Mouse (Mus musculus): ENCODE data around the gene Gsdma2. TPM values are rescaled to one million over a fixed set of nuclear protein-coding genes. Genes with fewer than 3 reads are reported as not detected.
A peak's percentile ranks its signal among the peaks of the same experiment; 100 is the strongest.

The Gsdma2 gene
- total RNA-seq, 2 experiments from 2014 or later: 0.31 TPM; not detected in 1

GRCm38 (mm10) chr11:98696454-98697216 lies 50.1 kb downstream of the Gsdma2 start:
- DNase-seq (ENCODE audit: low spot score): no peak
- intact Hi-C loops (cut with DNase I): no loop called here

DNA sequence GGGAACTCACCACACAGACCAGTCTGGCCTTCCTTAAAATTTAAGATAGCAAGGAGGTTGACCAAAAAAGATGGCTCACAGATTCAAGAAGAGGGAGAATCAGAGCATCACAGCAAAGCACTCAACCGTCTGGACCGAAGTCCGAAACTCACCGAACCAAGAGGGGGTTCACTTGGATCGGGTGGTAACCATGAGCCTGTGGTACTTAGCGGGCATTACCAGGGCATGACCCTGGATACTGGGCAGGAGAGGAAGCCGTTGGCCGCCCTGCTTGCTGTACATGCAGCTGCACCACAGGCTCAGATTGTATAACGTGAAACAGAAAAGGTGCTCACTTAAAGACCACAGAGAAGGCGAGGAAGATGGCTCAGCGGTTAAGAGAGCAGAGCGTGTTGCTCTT lies 50.7 kb downstream of the Gsdma2 start:
- DNase-seq (ENCODE audit: low spot score): no peak
- intact Hi-C loops (cut with DNase I): no loop called here

DNA sequence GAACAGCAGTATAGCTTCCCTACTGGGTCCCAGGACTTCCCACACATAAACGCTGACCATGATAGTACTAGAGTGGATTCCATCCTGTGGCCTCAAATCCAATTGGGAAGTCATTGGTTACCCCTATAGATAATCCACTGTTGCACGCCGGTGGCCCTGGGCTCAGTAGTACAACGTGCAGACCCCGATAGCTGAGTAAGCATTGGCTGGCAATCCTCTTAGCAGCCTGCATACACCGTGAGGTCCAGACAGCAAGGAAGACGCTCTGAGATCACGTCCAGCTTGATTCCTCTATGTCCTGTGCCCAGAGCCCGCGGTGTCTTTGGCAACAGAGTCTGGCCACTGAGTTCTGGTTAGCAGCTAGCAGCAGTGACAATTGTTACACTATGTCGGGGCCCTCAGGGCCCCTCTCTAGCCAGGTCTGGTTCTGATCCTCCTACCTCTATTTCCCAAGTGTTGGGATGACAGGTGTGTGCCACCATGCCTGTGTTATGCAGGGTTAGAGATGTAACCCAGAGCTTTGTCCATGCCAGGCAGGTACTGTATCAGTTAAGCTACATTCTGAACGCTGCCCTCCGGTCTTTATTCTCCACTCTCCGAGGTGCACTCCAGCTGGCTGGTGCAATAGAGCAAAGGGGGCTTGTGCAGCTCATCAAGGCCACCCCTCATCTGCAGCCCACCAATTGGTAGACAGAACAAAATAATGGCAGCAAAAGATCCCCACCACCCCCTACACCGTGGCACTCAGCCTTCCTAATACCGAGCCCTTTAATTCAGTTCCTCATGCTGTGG lies 52.5 kb downstream of the Gsdma2 start:
- intact Hi-C loops (cut with DNase I): loop anchor here (2.0 kb wide), 1 partner anchor 130 kb away; no protein-coding TSS in a partner anchor
- no peak for DNase-seq (ENCODE audit: low spot score)

- peak; percentile 54 for DNase-seq (ENCODE audit: low spot score)
- intact Hi-C loops (cut with DNase I): loop anchor here (2.0 to 5.0 kb wide), 2 partner anchors 129 to 207 kb away; partner anchors contain the start of gene Cdc6
These were observed 53.4 kb downstream of the Gsdma2 start for GRCm38 (mm10) chr11:98699911-98700310.

DNA sequence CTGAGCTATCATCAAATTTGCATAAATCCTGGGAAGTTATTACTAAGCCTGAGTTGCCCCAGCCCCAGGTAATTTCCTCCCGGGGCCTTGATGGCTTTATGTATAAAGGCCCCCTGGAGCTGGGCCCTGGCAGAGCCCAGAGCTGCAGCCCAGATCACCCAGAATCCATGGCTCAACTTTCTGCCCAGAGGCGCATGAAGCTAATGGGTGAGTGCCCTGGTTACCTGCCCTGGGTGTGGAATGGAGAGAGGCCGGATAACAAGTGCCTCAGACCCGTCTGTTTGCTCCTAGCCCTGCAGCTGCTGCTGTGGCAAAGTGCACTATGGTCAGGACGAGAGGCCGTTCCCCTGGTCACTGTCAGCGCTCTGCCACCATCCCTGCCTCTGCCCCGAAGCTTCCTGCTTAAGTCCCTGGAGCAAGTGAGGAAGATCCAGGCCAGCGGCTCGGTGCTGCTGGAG lies 54.7 kb downstream of the Gsdma2 start, which contains the start of gene Csf3:
Gene Csf3, plus strand, starts transcription at position 51 of the 458 bp plus-strand sequence.
- no peak for DNase-seq (ENCODE audit: low spot score)
- intact Hi-C loops (cut with DNase I): loop anchor here (5.0 kb wide), 1 partner anchor 206 kb away; the partner anchor contains the start of gene Cdc6

GRCm38 (mm10) chr11:98702323-98702722 lies 55.8 kb downstream of the Gsdma2 start:
- intact Hi-C loops (cut with DNase I): loop anchor here (5.0 kb wide), 1 partner anchor 205 kb away; the partner anchor contains the start of gene Cdc6

GRCm38 (mm10) chr11:98705021-98705420 lies 58.5 kb downstream of the Gsdma2 start:
- intact Hi-C loops (cut with DNase I): no loop called here
- DNase-seq (ENCODE audit: low spot score): no peak

More at GRCm38 (mm10) chr11:98702323-98702722, 55.8 kb downstream of the Gsdma2 start:
- DNase-seq (ENCODE audit: low spot score): no peak

Other genes with a start within 250 kb of the Gsdma2 start
- gene Pgap3, start 246.3 kb upstream of the Gsdma2 start, total RNA-seq (2021): 1 to 10 TPM; 8.4 to 9.3 TPM
- 1 to 10 TPM; 7.7 to 9.2 TPM for gene Erbb2, start 234.3 kb upstream of the Gsdma2 start, total RNA-seq (2021)
- 10 to 100 TPM; 49.0 to 54.6 TPM for gene Mien1, start 207.8 kb upstream of the Gsdma2 start, total RNA-seq (2021)
- not detected for gene Grb7, start 200.4 kb upstream of the Gsdma2 start, total RNA-seq (2021)
- under 1 TPM; 0.44 to 0.61 TPM for gene Ikzf3, start 100.7 kb upstream of the Gsdma2 start, total RNA-seq (2021)
- not detected for gene Zpbp2, start 95.7 kb upstream of the Gsdma2 start, total RNA-seq (2021)
- 10 to 100 TPM; 35.6 to 37.8 TPM for gene Ormdl3, start 59.4 kb upstream of the Gsdma2 start, total RNA-seq (2021)
- not detected for gene Lrrc3c, start 48.5 kb upstream of the Gsdma2 start, total RNA-seq (2021)
- gene Gm12355, start 21.1 kb upstream of the Gsdma2 start, total RNA-seq (2021): 1 to 10 TPM; 7.2 to 7.7 TPM
- gene Gsdma3, start 20.4 kb upstream of the Gsdma2 start, total RNA-seq (2021): 1 to 10 TPM; 2.7 to 3.3 TPM
- gene Gsdma, start 17.6 kb downstream of the Gsdma2 start, total RNA-seq (2021): not detected
- 100 to 1,000 TPM in 1 of 2 experiments, 10 to 100 TPM in 1; 98.7 to 104 TPM for gene Psmd3, start 35.8 kb downstream of the Gsdma2 start, total RNA-seq (2021)
- not detected for gene Csf3, start 54.5 kb downstream of the Gsdma2 start, total RNA-seq (2021)
- gene Med24, start 82.7 kb downstream of the Gsdma2 start, total RNA-seq (2021): 10 to 100 TPM; 45.2 to 48.8 TPM
- gene Thra, start 93.9 kb downstream of the Gsdma2 start, total RNA-seq (2021): 100 to 1,000 TPM; 102 to 117 TPM
- 100 to 1,000 TPM in 1 of 2 experiments, 10 to 100 TPM in 1; 61.2 to 129 TPM for gene Nr1d1, start 128.6 kb downstream of the Gsdma2 start, total RNA-seq (2021)
- 10 to 100 TPM; 73.0 to 78.1 TPM for gene Msl1, start 148.8 kb downstream of the Gsdma2 start, total RNA-seq (2021)
- gene Casc3, start 158.1 kb downstream of the Gsdma2 start, total RNA-seq (2021): 10 to 100 TPM; 22.4 to 25.5 TPM
- gene Rapgefl1, start 190.0 kb downstream of the Gsdma2 start, total RNA-seq (2021): under 1 TPM; 0.60 to 0.78 TPM
- gene Wipf2, start 216.9 kb downstream of the Gsdma2 start, total RNA-seq (2021): 10 to 100 TPM in 1 of 2 experiments, 1 to 10 TPM in 1; 7.8 to 11.2 TPM

Data from heart, postnatal 25 days (tissue).